Mouse (Mus musculus) hindbrain, embryonic 11.5 days (tissue): ENCODE measurements around the gene Nfatc4. TPM values are rescaled to one million over a fixed set of nuclear protein-coding genes. Genes with fewer than 3 reads are reported as not detected.

Experiments used
- ATAC-seq: fragments of 200-750 bp; cut with Nextera tagmentation; 2 replicates; pipeline ENCODE4 v1.8.0; 2017; ENCODE audit warnings: mild to moderate bottlenecking, moderate TSS enrichment, moderate library complexity; ENCODE audit not compliant: low FRiP score
- DNase-seq: peaks from one replicate; pipeline ENCODE4 v3.0.0-alpha.2; 2015; ENCODE audit warnings: low spot score
- H3K27ac ChIP-seq: fragments of 300-500 bp; sonication (generic); 2 replicates; pipeline ENCODE4 v1.5.1; 2014; ENCODE audit warnings: mild to moderate bottlenecking, low read depth, low read length
- H3K27me3 ChIP-seq: fragments of 300-500 bp; sonication (generic); 2 replicates; pipeline ENCODE4 v1.6.1; 2014; ENCODE audit warnings: mild to moderate bottlenecking, low read length, moderate library complexity, mixed read lengths; ENCODE audit not compliant: control insufficient read depth, insufficient read depth
- H3K36me3 ChIP-seq: fragments of 300-500 bp; sonication (generic); 2 replicates; pipeline ENCODE4 v1.6.1; 2014; ENCODE audit warnings: mild to moderate bottlenecking, low read length, moderate library complexity, mixed read lengths; ENCODE audit not compliant: control insufficient read depth, insufficient read depth
- H3K4me1 ChIP-seq: fragments of 300-500 bp; sonication (generic); replicated peaks from 2 replicates; pipeline ENCODE4 v1.6.1; 2014; ENCODE audit warnings: low read length, mixed read lengths; ENCODE audit not compliant: control insufficient read depth, insufficient read depth
- H3K4me2 ChIP-seq: fragments of 300-500 bp; sonication (generic); replicated peaks from 2 replicates; pipeline ENCODE4 v1.6.1; 2014; ENCODE audit warnings: mild to moderate bottlenecking, low read depth, low read length
- H3K4me3 ChIP-seq: fragments of 300-500 bp; sonication (generic); 2 replicates; pipeline ENCODE4 v1.5.1; 2014; ENCODE audit warnings: low read depth, low read length
- H3K9ac ChIP-seq: fragments of 300-500 bp; sonication (generic); 2 replicates; pipeline ENCODE4 v1.6.1; 2014; ENCODE audit warnings: low read depth, low read length
- H3K9me3 ChIP-seq: fragments of 300-500 bp; sonication (generic); 2 replicates; pipeline ENCODE4 v1.6.1; 2016; ENCODE audit warnings: low read length; ENCODE audit not compliant: control insufficient read depth
- WGBS: fragments of 180-500 bp; shearing (Covaris S2); extraction: QIAGEN DNeasy Blood & Tissue Kit; methylation state at CpG from one replicate; pipeline ENCODE4 v1.1.7; 2014; 5-methylcytosine and 5-hydroxymethylcytosine counted together
- polyA plus RNA-seq: library from polyadenylated mRNA; unstranded; fragments of >200 nt; fragmentation: Nextera tagmentation; extraction: Ambion mirVana; gene quantifications from 2 replicates; pipeline ENCODE4 v1.2.1, GENCODE M21; 2014

The Nfatc4 gene
- polyA plus RNA-seq, 1 experiment from 2014 or later = 25.5 TPM

- no peak overlapping the region for H3K4me2 ChIP-seq
- WGBS = 87% methylated on average over 8 of the region's 8 CpGs
- no peak overlapping the region for H3K9ac ChIP-seq
- no peaks in the 10 kb centered on the region for H3K36me3 ChIP-seq
- no peaks in the 10 kb centered on the region; the same call in 1 of the 2 replicates for H3K4me1 ChIP-seq
- no peaks in the 10 kb centered on the region for H3K27me3 ChIP-seq
- no peak overlapping the region for H3K4me3 ChIP-seq
- no peak for ATAC-seq
- no peaks in the 10 kb centered on the region for H3K9me3 ChIP-seq
- no peak overlapping the region for H3K27ac ChIP-seq
- no peak for DNase-seq
These were observed 58.0 kb downstream of the Nfatc4 start for GRCm38 (mm10) chr14:55880982-55881381.

- DNase-seq (no peak), ATAC-seq (no peak)
- 55% methylated on average over 6 of the region's 6 CpGs for WGBS
- Histone ChIP-seq H3K4me1 (no peaks in the 10 kb centered on the region; the same call in 1 of the 2 replicates), H3K9ac (no peak overlapping the region), H3K36me3 (no peaks in the 10 kb centered on the region), H3K4me2 (no peak overlapping the region), H3K27me3 (no peaks in the 10 kb centered on the region), H3K27ac (no peak overlapping the region), H3K9me3 (no peaks in the 10 kb centered on the region), H3K4me3 (no peak overlapping the region)
These were observed 59.3 kb downstream of the Nfatc4 start for GRCm38 (mm10) chr14:55882171-55882641.

GRCm38 (mm10) chr14:55883149-55883661 is 60.3 kb downstream of the Nfatc4 start:
- Histone ChIP-seq H3K4me3 (no peak overlapping the region), H3K9me3 (no peaks in the 10 kb centered on the region), H3K27me3 (no peaks in the 10 kb centered on the region), H3K36me3 (0 out of 2 replicates have a peak, but pooled peaks cover 1% of the 10 kb centered on the region), H3K4me2 (no peak overlapping the region), H3K4me1 (no peaks in the 10 kb centered on the region; the same call in 1 of the 2 replicates), H3K27ac (no peak overlapping the region), H3K9ac (no peak overlapping the region)
- DNase-seq (no peak), ATAC-seq (no peak)
- 91% methylated on average over 13 of the region's 13 CpGs for WGBS

Other genes starting within 250 kb of the Nfatc4 start
- 0.77 and 1.8 TPM in 2 replicates for gene Fitm1, start 247.5 kb upstream of the Nfatc4 start, polyA plus RNA-seq
- 126 TPM in 2 replicates for gene Psme1, start 245.0 kb upstream of the Nfatc4 start, polyA plus RNA-seq
- gene Emc9, start 237.8 kb upstream of the Nfatc4 start, polyA plus RNA-seq = 6.4 and 8.5 TPM in 2 replicates
- gene Psme2, start 232.0 kb upstream of the Nfatc4 start, polyA plus RNA-seq = 195 and 222 TPM in 2 replicates
- 10.6 and 12.1 TPM in 2 replicates for gene Rnf31, start 231.4 kb upstream of the Nfatc4 start, polyA plus RNA-seq
- gene Irf9, start 219.6 kb upstream of the Nfatc4 start, polyA plus RNA-seq = 6.9 and 7.6 TPM in 2 replicates
- 8.2 and 8.8 TPM in 2 replicates for gene Rec8, start 205.1 kb upstream of the Nfatc4 start, polyA plus RNA-seq
- gene Ipo4, start 187.2 kb upstream of the Nfatc4 start, polyA plus RNA-seq = 71.2 and 73.1 TPM in 2 replicates
- gene Gm49378, start 185.2 kb upstream of the Nfatc4 start, polyA plus RNA-seq = 1.7 and 4.0 TPM in 2 replicates
- 60.2 and 61.9 TPM in 2 replicates for gene Tm9sf1, start 179.3 kb upstream of the Nfatc4 start, polyA plus RNA-seq
- gene Tssk4, start 173.0 kb upstream of the Nfatc4 start, polyA plus RNA-seq = 0.38 and 0.48 TPM in 2 replicates
- gene Mdp1, start 162.6 kb upstream of the Nfatc4 start, polyA plus RNA-seq = 67.7 and 70.2 TPM in 2 replicates
- 54.6 and 58.8 TPM in 2 replicates for gene Gmpr2, start 151.2 kb upstream of the Nfatc4 start, polyA plus RNA-seq
- 596 and 597 TPM in 2 replicates for gene Nedd8, start 151.0 kb upstream of the Nfatc4 start, polyA plus RNA-seq
- 52.7 and 63.1 TPM in 2 replicates for gene Tinf2, start 141.3 kb upstream of the Nfatc4 start, polyA plus RNA-seq
- 0.36 and 0.49 TPM in 2 replicates for gene Tgm1, start 109.2 kb upstream of the Nfatc4 start, polyA plus RNA-seq
- 25.3 and 27.4 TPM in 2 replicates for gene Rabggta, start 100.9 kb upstream of the Nfatc4 start, polyA plus RNA-seq
- gene Dhrs1, start 77.5 kb upstream of the Nfatc4 start, polyA plus RNA-seq = 68.6 and 72.1 TPM in 2 replicates
- 47.0 and 47.6 TPM in 2 replicates for gene Nop9, start 77.5 kb upstream of the Nfatc4 start, polyA plus RNA-seq
- 0.33 TPM in 1 of 2 replicates, not detected in the other for gene Cideb, start 64.7 kb upstream of the Nfatc4 start, polyA plus RNA-seq
- 0.28 and 0.62 TPM in 2 replicates for gene Ltb4r2, start 61.7 kb upstream of the Nfatc4 start, polyA plus RNA-seq
- gene Ltb4r1, start 57.2 kb upstream of the Nfatc4 start, polyA plus RNA-seq = 0.14 TPM in 1 of 2 replicates, not detected in the other
- 6.6 and 7.6 TPM in 2 replicates for gene Adcy4, start 39.0 kb upstream of the Nfatc4 start, polyA plus RNA-seq
- 11.0 and 12.9 TPM in 2 replicates for gene Ripk3, start 34.3 kb upstream of the Nfatc4 start, polyA plus RNA-seq
- 8.3 and 8.8 TPM in 2 replicates for gene Nynrin, start 30.9 kb downstream of the Nfatc4 start, polyA plus RNA-seq
- 0.17 and 0.31 TPM in 2 replicates for gene Cbln3, start 61.2 kb downstream of the Nfatc4 start, polyA plus RNA-seq
- 7.8 and 9.3 TPM in 2 replicates for gene Khnyn, start 61.8 kb downstream of the Nfatc4 start, polyA plus RNA-seq
- 39.7 and 41.9 TPM in 2 replicates for gene Sdr39u1, start 77.1 kb downstream of the Nfatc4 start, polyA plus RNA-seq
- not detected in 2 replicates for gene Cma1, start 121.5 kb downstream of the Nfatc4 start, polyA plus RNA-seq
- not detected in 2 replicates for gene Cma2, start 127.8 kb downstream of the Nfatc4 start, polyA plus RNA-seq
- not detected in 2 replicates for gene Mcpt1, start 194.8 kb downstream of the Nfatc4 start, polyA plus RNA-seq
- not detected in 2 replicates for gene Mcpt9, start 207.4 kb downstream of the Nfatc4 start, polyA plus RNA-seq
- not detected in 2 replicates for gene Mcpt2, start 218.9 kb downstream of the Nfatc4 start, polyA plus RNA-seq
- not detected in 2 replicates for gene Mcpt4, start 239.2 kb downstream of the Nfatc4 start, polyA plus RNA-seq